Mouse (Mus musculus): Measurements from ENCODE around the gene Arhgef28.

DNA sequence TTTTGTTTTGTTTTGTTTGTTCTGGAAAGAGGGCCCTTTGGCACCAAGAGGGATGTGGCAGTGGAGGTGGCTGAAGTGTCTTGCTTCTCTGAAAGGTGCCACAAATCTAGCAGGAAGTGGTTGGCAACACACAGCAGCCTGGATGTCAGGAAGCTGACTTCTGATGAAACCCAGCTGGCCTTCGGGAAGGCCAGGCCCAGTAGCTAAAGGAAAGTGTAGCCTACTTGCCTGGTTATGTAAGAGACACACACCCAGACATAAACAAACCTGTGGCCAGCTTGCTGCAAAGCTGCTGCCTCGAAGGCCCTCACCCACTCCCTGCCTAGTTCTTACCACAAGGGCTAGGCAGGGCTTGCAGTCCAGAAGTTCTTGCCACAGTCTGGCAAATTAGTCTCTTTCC lies 204.1 kb downstream of the Arhgef28 start:
- TF ChIP-seq CTCF (IDR thresholded peaks at IDR 0.05; ENCODE audit: extremely low read depth, insufficient read length, insufficient replicate concordance, low read depth, low read length) (no peak), POLR2A (IDR thresholded peaks at IDR 0.05; ENCODE audit: low read depth, low read length) (no peak)
